Mouse (Mus musculus) stomach, postnatal 0 days (tissue): ENCODE data around the gene Zfp704.

Experiments used
- CTCF ChIP-seq: IDR thresholded peaks from 2 replicates; pipeline ENCODE4 v1.5.1; 2016; ENCODE audit warnings: antibody characterized with exemption, low read depth, mild to moderate bottlenecking, moderate library complexity
- EP300 ChIP-seq: optimal IDR thresholded peaks from 2 replicates; pipeline ENCODE3; 2016; ENCODE audit warnings: antibody characterized with exemption

- TF ChIP-seq CTCF (no peak), EP300 (no peak)
These were observed 127.9 kb downstream of the Zfp704 start for GRCm38 (mm10) chr3:9481956-9482355.
